In genomic region chr6:84124609-84125008, GRCm38 (mm10) we compare ENCODE assay signal across 24 mouse cellular contexts.
DNase-seq lines count a peak whose midpoint lies in the region; ATAC-seq and TF ChIP-seq lines count a peak whose summit lies in the region.
"Had no signal": no experiment of that assay in that cellular context is flagged by ENCODE, and none has a peak within 500 bp of the region (broad histone marks: within the 10 kb centered on the region; RNA-seq: fewer than 3 reads in every experiment).

No protein-coding gene starts in this region.

- no peaks in the 10 kb centered on the region for H3K4me1 ChIP-seq in kidney, embryonic 15.5 days

- H3K36me3 ChIP-seq in kidney, embryonic 15.5 days, result no peaks in the 10 kb centered on the region
- H3K36me3 ChIP-seq: embryonic facial prominence, embryonic 15.5 days; forebrain, embryonic 15.5 days; G1E; heart, embryonic 15.5 days had no signal

- H3K9me3 ChIP-seq in kidney, embryonic 15.5 days (replicated peaks), result no peaks in the 10 kb centered on the region
- H3K9me3 ChIP-seq: embryonic facial prominence, embryonic 15.5 days; forebrain, embryonic 15.5 days; G1E; heart, embryonic 15.5 days had no signal

- H3K27ac ChIP-seq in gastrocnemius, adult 2 months, result peak overlapping the region; percentile 38; the same call in 1 of the 2 replicates
- no peak overlapping the region for H3K27ac ChIP-seq in kidney, embryonic 15.5 days
- H3K27ac ChIP-seq: embryonic facial prominence, embryonic 15.5 days; forebrain, embryonic 15.5 days; heart, adult 2 months; heart, embryonic 15.5 days had no signal

- H3K9ac ChIP-seq in kidney, embryonic 15.5 days, result no peak overlapping the region
- H3K9ac ChIP-seq: embryonic facial prominence, embryonic 15.5 days; forebrain, embryonic 15.5 days; heart, embryonic 15.5 days had no signal

- ATAC-seq in kidney, embryonic 15.5 days (replicated peaks; ENCODE audit: low FRiP score), result 0 out of 2 replicates have a peak, but pooled peaks have one; percentile 6
- ATAC-seq in cerebellum, adult (ENCODE audit: insufficient number of reproducible peaks, low FRiP score, low TSS enrichment), result no peak
- ATAC-seq: activated CD4-positive, CD25-positive, alpha-beta regulatory T cell, adult 4 months; CD4-positive, CD25-positive, alpha-beta regulatory T cell, adult 4 months; forebrain, embryonic 15.5 days; hindbrain, embryonic 16.5 days; inflammation-experienced regulatory T-cells, adult 6 months had no signal

- TF ChIP-seq CTCF in gastrocnemius, adult 2 months (IDR thresholded peaks at IDR 0.05), result no peak

- intact Hi-C loops in gastrocnemius, adult 2 months (cut with DNase I), result no loop called here
- intact Hi-C loops in gastrocnemius, postnatal 14 days (cut with DNase I; ENCODE audit: low total_unique reads), result no loop called here

- 0 out of 2 replicates have a peak, but pooled peaks cover 4% of the 10 kb centered on the region for H3K27me3 ChIP-seq in kidney, embryonic 15.5 days
- H3K27me3 ChIP-seq: embryonic facial prominence, embryonic 15.5 days; forebrain, embryonic 15.5 days; heart, embryonic 15.5 days had no signal

- no peak overlapping the region for H3K4me3 ChIP-seq in gastrocnemius, adult 2 months
- H3K4me3 ChIP-seq in kidney, embryonic 15.5 days (replicated peaks), result no peak overlapping the region
- H3K4me3 ChIP-seq: embryonic facial prominence, embryonic 15.5 days; erythroblast, embryonic 14.5 days; forebrain, embryonic 15.5 days; heart, adult 2 months; heart, embryonic 15.5 days had no signal

- H3K4me2 ChIP-seq in kidney, embryonic 15.5 days, result no peak overlapping the region
- H3K4me2 ChIP-seq: embryonic facial prominence, embryonic 15.5 days; forebrain, embryonic 15.5 days; heart, embryonic 11.5 days; heart, embryonic 15.5 days had no signal

- peak; percentile 75 for DNase-seq in gastrocnemius, adult 2 months
- no peak for DNase-seq in gastrocnemius, postnatal 10 days
- DNase-seq in kidney, postnatal 10 days, result no peak
- peak; percentile 27 for DNase-seq in gastrocnemius, postnatal 14 days
- DNase-seq in left cerebral cortex, adult 9 months (ENCODE audit: low spot score in 2 of 2), result no peak
- DNase-seq: adrenal gland, postnatal 14 days; B cell, adult 2 months; cerebellum, adult 18-20 months; cerebellum, adult 9-11 months; cerebellum, postnatal 36 days; heart, adult 2 months; heart, postnatal 14 days had no signal

- WGBS in kidney, embryonic 15.5 days, result 83% methylated on average over 9 of the region's 9 CpGs

Comparison
In these comparisons a context has a peak if more than half of its experiments do, and no peak if none do; other contexts are left out.
1. DNase-seq: peak in gastrocnemius, adult 2 months (single experiment) and gastrocnemius, postnatal 14 days (single experiment); none in gastrocnemius, postnatal 10 days (single experiment), kidney, postnatal 10 days (single experiment) and left cerebral cortex, adult 9 months (0 of 2).